In the genomic region with DNA sequence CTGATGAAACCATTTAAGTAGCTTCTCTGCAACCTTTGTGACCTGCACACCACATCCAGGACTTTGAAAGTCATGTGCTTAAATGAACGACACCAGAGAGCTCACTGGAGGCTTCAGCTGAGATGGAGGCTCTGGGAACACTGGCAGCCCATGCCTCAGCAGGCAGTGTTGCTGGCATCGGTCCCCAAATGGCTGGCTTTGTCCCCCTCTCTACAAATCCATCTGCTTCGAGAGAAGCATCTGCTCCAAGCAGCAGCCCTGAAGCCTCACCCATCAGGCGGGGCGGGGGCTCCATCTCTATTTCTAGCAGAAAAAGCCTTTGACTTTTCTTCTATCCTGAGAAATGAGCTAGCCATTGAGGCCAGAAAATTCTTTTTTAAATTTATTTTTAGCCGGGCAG, we compare ENCODE assay signal across 10 mouse cellular contexts.
DNase-seq lines count a peak whose midpoint lies in the region; ATAC-seq and TF ChIP-seq lines count a peak whose summit lies in the region.
"Had no signal": no experiment of that assay in that cellular context is flagged by ENCODE, and none has a peak within 500 bp of the region (broad histone marks: within the 10 kb centered on the region; RNA-seq: fewer than 3 reads in every experiment).

No protein-coding gene starts in this region.

- H3K27ac ChIP-seq in forebrain, postnatal 0 days (ENCODE audit: low read depth, low read length): peak overlapping the region; percentile 75
- H3K27ac ChIP-seq: embryonic facial prominence, embryonic 10.5 days had no signal

- peak overlapping the region; percentile 20; the same call in 1 of the 2 replicates for H3K4me3 ChIP-seq in E14TG2a.4 (replicated peaks; ENCODE audit: low read length)
- no peak overlapping the region for H3K4me3 ChIP-seq in forebrain, postnatal 0 days (ENCODE audit: low read depth, low read length)

- peak overlapping the region; percentile 13; the same call in 1 of the 2 replicates for H3K4me2 ChIP-seq in forebrain, postnatal 0 days (ENCODE audit: low read depth)

- peaks cover 13% of the 10 kb centered on the region for H3K9me3 ChIP-seq in E14TG2a.4 (ENCODE audit: low read length)
- no peaks in the 10 kb centered on the region for H3K9me3 ChIP-seq in forebrain, postnatal 0 days (ENCODE audit: low read length)
- H3K9me3 ChIP-seq: embryonic facial prominence, embryonic 10.5 days had no signal

- TF ChIP-seq CTCF in E14TG2a.4 (conservative IDR thresholded peaks at IDR 0.05; ENCODE audit: low read length): no peak
- TF ChIP-seq CTCF in forebrain, postnatal 0 days (IDR thresholded peaks at IDR 0.05; ENCODE audit: low read depth): no peak

- H3K36me3 ChIP-seq in E14TG2a.4 (ENCODE audit: insufficient read depth, low read length): no peaks in the 10 kb centered on the region
- no peaks in the 10 kb centered on the region for H3K36me3 ChIP-seq in forebrain, postnatal 0 days (ENCODE audit: insufficient read depth)
- H3K36me3 ChIP-seq: embryonic facial prominence, embryonic 10.5 days had no signal

- no peaks in the 10 kb centered on the region for H3K27me3 ChIP-seq in E14TG2a.4 (ENCODE audit: insufficient read depth, low read length)
- no peaks in the 10 kb centered on the region for H3K27me3 ChIP-seq in forebrain, postnatal 0 days (ENCODE audit: insufficient read depth, low read length)

- H3K4me1 ChIP-seq in E14TG2a.4 (replicated peaks; ENCODE audit: low read depth, low read length): peaks cover 66% of the 10 kb centered on the region
- peaks cover 19% of the 10 kb centered on the region for H3K4me1 ChIP-seq in forebrain, postnatal 0 days (ENCODE audit: insufficient read depth)

- no peak for DNase-seq in frontal cortex, postnatal 25 days (ENCODE audit: low spot score in 2 of 2)
- DNase-seq in forebrain, postnatal 0 days: peak; percentile 89
- DNase-seq in layer of hippocampus, postnatal 36 days: peak; percentile 78 to 81
- DNase-seq in urinary bladder, postnatal 25 days (ENCODE audit: low spot score): no peak
- DNase-seq: kidney, postnatal 36 days had no signal

- WGBS in forebrain, postnatal 0 days: 42% methylated on average over 6 of the region's 6 CpGs

- ATAC-seq in frontal cortex, adult (ENCODE audit: low TSS enrichment): peak; percentile 29
- ATAC-seq in forebrain, postnatal 0 days: peak; percentile 78
- no peak for ATAC-seq in CD4-positive, CD25-positive, alpha-beta regulatory T cell, adult 4 months
- ATAC-seq in monocyte, adult 5-6 weeks (replicated peaks; ENCODE audit: insufficient number of reproducible peaks, low FRiP score, low TSS enrichment, poor library complexity, severe bottlenecking): no peak

- H3K9ac ChIP-seq in forebrain, postnatal 0 days: no peak overlapping the region

Comparison
In these comparisons a context has a peak if more than half of its experiments do, and no peak if none do; other contexts are left out.
1. ATAC-seq: peak in frontal cortex, adult (single experiment) and forebrain, postnatal 0 days (single experiment); none in CD4-positive, CD25-positive, alpha-beta regulatory T cell, adult 4 months (single experiment) and monocyte, adult 5-6 weeks (single experiment).
2. DNase-seq: peak in forebrain, postnatal 0 days (single experiment) and layer of hippocampus, postnatal 36 days (2 of 2); none in frontal cortex, postnatal 25 days (0 of 2) and urinary bladder, postnatal 25 days (single experiment).